10 mouse cellular contexts compared by ENCODE assay signal in genomic region chr1:187607065-187608047, GRCm38 (mm10). TPM values are rescaled to one million over a fixed set of nuclear protein-coding genes. Genes with fewer than 3 reads are reported as not detected.
DNase-seq lines count a peak whose midpoint lies in the region; ATAC-seq lines count a peak whose summit lies in the region.
"Had no signal": no experiment of that assay in that cellular context is flagged by ENCODE, and none has a peak within 500 bp of the region (broad histone marks: within the 10 kb centered on the region; RNA-seq: fewer than 3 reads in every experiment).

No protein-coding gene starts in this region.

- H3K4me3 ChIP-seq in heart, embryonic 12.5 days = peak overlapping the region; percentile 42
- no peak overlapping the region for H3K4me3 ChIP-seq in forebrain, embryonic 14.5 days (ENCODE audit: low read depth, low read length)
- H3K4me3 ChIP-seq in neural tube, embryonic 12.5 days = no peak overlapping the region

- H3K4me1 ChIP-seq in heart, embryonic 12.5 days (replicated peaks) = peaks cover 62% of the 10 kb centered on the region
- peaks cover 28% of the 10 kb centered on the region for H3K4me1 ChIP-seq in forebrain, embryonic 14.5 days (ENCODE audit: control insufficient read depth, insufficient read depth, low read length)
- peaks cover 63% of the 10 kb centered on the region for H3K4me1 ChIP-seq in neural tube, embryonic 12.5 days

- no peaks in the 10 kb centered on the region for H3K9me3 ChIP-seq in heart, embryonic 12.5 days (replicated peaks)
- no peaks in the 10 kb centered on the region for H3K9me3 ChIP-seq in forebrain, embryonic 14.5 days (replicated peaks; ENCODE audit: control insufficient read depth, low read length)
- H3K9me3 ChIP-seq in neural tube, embryonic 12.5 days = no peaks in the 10 kb centered on the region

- peak overlapping the region; percentile 29; the same call in 1 of the 2 replicates for H3K9ac ChIP-seq in heart, embryonic 12.5 days
- no peak overlapping the region for H3K9ac ChIP-seq in forebrain, embryonic 14.5 days (ENCODE audit: low read length)
- no peak overlapping the region for H3K9ac ChIP-seq in neural tube, embryonic 12.5 days

- peaks cover 33% of the 10 kb centered on the region for H3K27me3 ChIP-seq in heart, embryonic 12.5 days (replicated peaks)
- peaks cover 84% of the 10 kb centered on the region for H3K27me3 ChIP-seq in forebrain, embryonic 14.5 days (replicated peaks; ENCODE audit: control insufficient read depth, insufficient read depth, low read length)
- H3K27me3 ChIP-seq in neural tube, embryonic 12.5 days (replicated peaks) = peaks cover 82% of the 10 kb centered on the region

- H3K4me2 ChIP-seq in heart, embryonic 12.5 days = peak overlapping the region; percentile 84
- H3K4me2 ChIP-seq in forebrain, embryonic 14.5 days (ENCODE audit: low read length) = peak overlapping the region; percentile 10; the same call in 1 of the 2 replicates
- peak overlapping the region; percentile 88 for H3K4me2 ChIP-seq in neural tube, embryonic 12.5 days (replicated peaks)

- WGBS in heart, embryonic 12.5 days = 3% methylated on average over 47 of the region's 47 CpGs
- WGBS in forebrain, embryonic 14.5 days = 2% methylated on average over 47 of the region's 47 CpGs
- 1% methylated on average over 47 of the region's 47 CpGs for WGBS in neural tube, embryonic 12.5 days

- no peaks in the 10 kb centered on the region for H3K36me3 ChIP-seq in heart, embryonic 12.5 days
- H3K36me3 ChIP-seq in forebrain, embryonic 14.5 days (ENCODE audit: control insufficient read depth, insufficient read depth, low read length) = no peaks in the 10 kb centered on the region
- H3K36me3 ChIP-seq in neural tube, embryonic 12.5 days = no peaks in the 10 kb centered on the region
- H3K36me3 ChIP-seq: G1E had no signal

- no peak for DNase-seq in heart, adult 8-10 months (ENCODE audit: low spot score)
- peak; percentile 27 for DNase-seq in forebrain, embryonic 14.5 days (ENCODE audit: low spot score)
- DNase-seq in kidney, postnatal 36 days = peak; percentile 59 to 73
- DNase-seq in spleen, postnatal 10 days (ENCODE audit: low spot score in 2 of 2) = no peak
- no peak for DNase-seq in ovary, postnatal 14 days (ENCODE audit: low spot score)
- no peak for DNase-seq in thymus, postnatal 25 days

- ATAC-seq in heart, embryonic 12.5 days (ENCODE audit: insufficient number of reproducible peaks, low FRiP score) = 0 out of 2 replicates have a peak, but pooled peaks have one; percentile 30
- no peak for ATAC-seq in forebrain, embryonic 14.5 days
- ATAC-seq in neural tube, embryonic 12.5 days (ENCODE audit: low FRiP score, low read depth) = peak; percentile 7; the same call in 1 of the 2 replicates

- no peak overlapping the region for H3K27ac ChIP-seq in heart, embryonic 12.5 days (ENCODE audit: poor library complexity, severe bottlenecking)
- H3K27ac ChIP-seq in forebrain, embryonic 14.5 days (ENCODE audit: low read depth, low read length) = no peak overlapping the region
- no peak overlapping the region for H3K27ac ChIP-seq in neural tube, embryonic 12.5 days

RNA-seq across cellular contexts. Expression of gene Esrrg, which starts 1.2 kb away (rescaled TPM):
- 33.3 and 39.3 TPM in 2 replicates for polyA plus RNA-seq in heart, embryonic 12.5 days (2016; fragmentation: Nextera tagmentation; extraction: Ambion mirVana)
- total RNA-seq in heart, adult 8-10 months (2022) = 10 to 100 TPM; 44.1 to 47.4 (median 45.1) TPM
- 9.8 and 10.0 TPM in 2 replicates for polyA plus RNA-seq in forebrain, embryonic 14.5 days (2014; fragmentation: Nextera tagmentation; extraction: Ambion mirVana)
- 15.4 and 17.8 TPM in 2 replicates for polyA plus RNA-seq in neural tube, embryonic 12.5 days (2016; fragmentation: Nextera tagmentation; extraction: Ambion mirVana)
- total RNA-seq: neutrophil, adult 5-6 weeks had no signal
- polyA plus RNA-seq: G1E had no signal

Comparison
In these comparisons a context has a peak if more than half of its experiments do, and no peak if none do; other contexts are left out.
1. H3K4me2 ChIP-seq: peak in every context shown above with its lines; median percentile 88 in neural tube, embryonic 12.5 days; 84 in heart, embryonic 12.5 days; 10 in forebrain, embryonic 14.5 days.
2. DNase-seq: peak in forebrain, embryonic 14.5 days (single experiment) and kidney, postnatal 36 days (2 of 2); none in heart, adult 8-10 months (single experiment), spleen, postnatal 10 days (0 of 2), ovary, postnatal 14 days (single experiment) and thymus, postnatal 25 days (single experiment).